Mouse (Mus musculus) embryonic facial prominence, embryonic 11.5 days (tissue): Measurements from ENCODE around the gene Idi2. TPM values are rescaled to one million over a fixed set of nuclear protein-coding genes. Genes with fewer than 3 reads are reported as not detected.
"Not testable (repeated sequence)": the region's sequence is repeated elsewhere in the genome, so short reads cannot be mapped to it uniquely, and the experiment has no call there.

Experiments used
- ATAC-seq: fragments of 200-750 bp; cut with Nextera tagmentation; replicated peaks from 2 replicates; pipeline ENCODE4 v1.8.0; 2017; ENCODE audit warnings: low read depth; ENCODE audit not compliant: insufficient number of reproducible peaks, low FRiP score, low TSS enrichment
- DNase-seq: peaks from one replicate; pipeline ENCODE4 v3.0.0-alpha.2; 2015; ENCODE audit warnings: low spot score
- H3K27ac ChIP-seq: fragments of 300-500 bp; sonication (generic); replicated peaks from 2 replicates; pipeline ENCODE4 v1.5.1; 2014; ENCODE audit warnings: mild to moderate bottlenecking, low read depth, low read length, control low read depth
- H3K27me3 ChIP-seq: fragments of 300-500 bp; sonication (generic); 2 replicates; pipeline ENCODE4 v1.6.1; 2014; ENCODE audit warnings: mild to moderate bottlenecking, low read length, moderate library complexity, mixed read lengths; ENCODE audit not compliant: control insufficient read depth, insufficient read depth
- H3K36me3 ChIP-seq: fragments of 300-500 bp; sonication (generic); replicated peaks from 2 replicates; pipeline ENCODE4 v1.6.1; 2014; ENCODE audit warnings: low read depth, mild to moderate bottlenecking, low read length, moderate library complexity, mixed read lengths; ENCODE audit not compliant: control insufficient read depth, insufficient read depth
- H3K4me1 ChIP-seq: fragments of 300-500 bp; sonication (generic); 2 replicates; pipeline ENCODE4 v1.6.1; 2014; ENCODE audit warnings: low read length, mixed read lengths; ENCODE audit not compliant: control insufficient read depth, insufficient read depth
- H3K4me2 ChIP-seq: fragments of 300-500 bp; sonication (generic); 2 replicates; pipeline ENCODE4 v1.6.1; 2014; ENCODE audit warnings: low read depth, mild to moderate bottlenecking, control low read depth, low read length, moderate library complexity
- H3K4me3 ChIP-seq: fragments of 300-500 bp; sonication (generic); 2 replicates; pipeline ENCODE4 v1.5.1; 2014; ENCODE audit warnings: low read depth, low read length, control low read depth
- H3K9ac ChIP-seq: fragments of 300-500 bp; sonication (generic); replicated peaks from 2 replicates; pipeline ENCODE4 v1.6.1; 2014; ENCODE audit warnings: mild to moderate bottlenecking, control low read depth, low read length
- H3K9me3 ChIP-seq: fragments of 300-500 bp; sonication (generic); replicated peaks from 2 replicates; pipeline ENCODE4 v1.6.1; 2016; ENCODE audit warnings: mild to moderate bottlenecking, low read length, inconsistent platforms, mixed read lengths; ENCODE audit not compliant: control insufficient read depth
- WGBS: fragments of 180-500 bp; shearing (Covaris S2); extraction: QIAGEN DNeasy Blood & Tissue Kit; methylation state at CpG from one replicate; pipeline ENCODE4 v1.1.7; 2014; 5-methylcytosine and 5-hydroxymethylcytosine counted together
- polyA plus RNA-seq: library from polyadenylated mRNA; unstranded; fragments of >200 nt; fragmentation: Nextera tagmentation; extraction: Ambion mirVana; gene quantifications from 2 replicates; pipeline ENCODE4 v1.2.1, GENCODE M21; 2014

Gene Idi2
- polyA plus RNA-seq, 1 experiment from 2014 or later: not detected

DNA sequence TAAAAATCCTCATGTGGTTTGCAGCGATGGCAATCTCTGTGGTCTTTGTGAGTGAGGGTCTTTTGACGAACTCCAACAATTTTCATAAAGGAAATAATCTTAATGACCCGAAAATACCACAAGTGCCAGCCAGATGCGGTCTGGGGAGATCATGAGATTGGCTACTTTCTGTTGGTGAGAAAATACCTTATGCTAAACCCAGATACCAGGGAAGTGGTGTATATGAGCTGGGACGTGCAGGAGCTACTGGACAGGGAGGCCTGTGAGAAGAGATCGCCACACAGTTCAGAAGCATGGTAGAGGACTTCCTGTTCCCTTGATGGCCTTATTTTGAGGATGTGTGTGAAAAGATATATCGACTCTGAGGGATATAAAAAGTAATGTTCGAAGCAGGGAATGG, 15.1 kb downstream of the Idi2 start:
- H3K4me3 ChIP-seq: no peak overlapping the region
- DNase-seq (no peak), ATAC-seq (no peak)
- no peak overlapping the region for H3K9ac ChIP-seq
- no peaks in the 10 kb centered on the region for H3K27me3 ChIP-seq
- H3K4me1 ChIP-seq: no peaks in the 10 kb centered on the region
- no peak overlapping the region for H3K27ac ChIP-seq
- 88% methylated on average over 8 of the region's 8 CpGs for WGBS
- no peaks in the 10 kb centered on the region for H3K9me3 ChIP-seq
- no peak overlapping the region for H3K4me2 ChIP-seq
- peaks cover 3% of the 10 kb centered on the region for H3K36me3 ChIP-seq

- ATAC-seq: no peak
- Histone ChIP-seq H3K27ac (no peak overlapping the region), H3K4me3 (no peak overlapping the region), H3K4me1 (no peaks in the 10 kb centered on the region), H3K9me3 (no peaks in the 10 kb centered on the region), H3K36me3 (peaks cover 15% of the 10 kb centered on the region), H3K4me2 (no peak overlapping the region), H3K27me3 (no peaks in the 10 kb centered on the region), H3K9ac (no peak overlapping the region)
- DNase-seq: no peak
Measured at GRCm38 (mm10) chr13:8972369-8972768, 19.7 kb downstream of the Idi2 start.

DNA sequence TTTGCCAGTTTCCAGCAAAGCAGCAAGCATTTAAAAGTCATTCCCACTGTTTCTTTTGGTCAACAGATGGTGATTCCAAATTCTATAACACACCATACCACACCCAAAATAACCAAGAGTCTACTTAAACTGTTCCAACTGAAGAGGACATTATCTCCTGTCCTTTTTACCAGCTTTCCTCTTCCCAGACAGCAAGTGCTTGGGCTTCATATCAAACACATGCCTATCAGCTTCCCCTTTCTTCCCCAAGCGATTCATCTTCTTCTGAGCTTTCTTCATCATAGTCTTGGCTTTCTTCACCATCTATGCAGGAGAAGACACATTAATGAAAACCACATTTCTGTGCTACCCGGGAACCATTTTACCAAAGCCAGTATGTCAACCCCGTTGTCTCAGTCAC, 20.3 kb downstream of the Idi2 start:
- Histone ChIP-seq H3K9me3 (no peaks in the 10 kb centered on the region), H3K4me3 (no peak overlapping the region), H3K27ac (no peak overlapping the region), H3K9ac (no peak overlapping the region), H3K27me3 (no peaks in the 10 kb centered on the region), H3K4me1 (no peaks in the 10 kb centered on the region), H3K4me2 (no peak overlapping the region), H3K36me3 (peaks cover 15% of the 10 kb centered on the region)
- 93% methylated on average over 3 of the region's 3 CpGs for WGBS
- no peak for DNase-seq
- no peak for ATAC-seq

DNA sequence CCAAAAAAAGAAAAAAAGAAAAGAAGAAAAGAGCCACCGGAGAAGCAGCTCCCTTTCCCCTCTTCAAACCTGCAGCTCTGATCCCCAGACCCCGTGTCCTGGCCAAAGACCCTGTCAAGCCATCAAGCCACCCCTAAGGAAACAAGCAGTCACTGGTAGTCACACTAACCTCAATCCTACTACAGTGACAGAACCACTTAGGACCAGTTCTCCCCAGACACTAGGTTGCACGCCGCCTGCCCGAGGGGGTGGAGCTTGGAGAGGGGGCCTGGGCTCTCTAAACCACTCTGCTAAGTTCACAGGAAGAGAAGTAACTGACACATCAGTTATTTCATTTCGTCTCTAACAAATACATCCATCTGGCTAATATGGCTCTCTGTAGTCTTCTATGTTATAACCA, 39.6 kb downstream of the Idi2 start:
- Histone ChIP-seq H3K27ac (no peak overlapping the region), H3K4me3 (no peak overlapping the region), H3K27me3 (no peaks in the 10 kb centered on the region), H3K36me3 (peaks cover 6% of the 10 kb centered on the region), H3K4me2 (no peak overlapping the region), H3K9ac (no peak overlapping the region), H3K4me1 (no peaks in the 10 kb centered on the region), H3K9me3 (no peaks in the 10 kb centered on the region)
- WGBS: 96% methylated on average over 6 of the region's 6 CpGs
- ATAC-seq (no peak), DNase-seq (no peak)

DNA sequence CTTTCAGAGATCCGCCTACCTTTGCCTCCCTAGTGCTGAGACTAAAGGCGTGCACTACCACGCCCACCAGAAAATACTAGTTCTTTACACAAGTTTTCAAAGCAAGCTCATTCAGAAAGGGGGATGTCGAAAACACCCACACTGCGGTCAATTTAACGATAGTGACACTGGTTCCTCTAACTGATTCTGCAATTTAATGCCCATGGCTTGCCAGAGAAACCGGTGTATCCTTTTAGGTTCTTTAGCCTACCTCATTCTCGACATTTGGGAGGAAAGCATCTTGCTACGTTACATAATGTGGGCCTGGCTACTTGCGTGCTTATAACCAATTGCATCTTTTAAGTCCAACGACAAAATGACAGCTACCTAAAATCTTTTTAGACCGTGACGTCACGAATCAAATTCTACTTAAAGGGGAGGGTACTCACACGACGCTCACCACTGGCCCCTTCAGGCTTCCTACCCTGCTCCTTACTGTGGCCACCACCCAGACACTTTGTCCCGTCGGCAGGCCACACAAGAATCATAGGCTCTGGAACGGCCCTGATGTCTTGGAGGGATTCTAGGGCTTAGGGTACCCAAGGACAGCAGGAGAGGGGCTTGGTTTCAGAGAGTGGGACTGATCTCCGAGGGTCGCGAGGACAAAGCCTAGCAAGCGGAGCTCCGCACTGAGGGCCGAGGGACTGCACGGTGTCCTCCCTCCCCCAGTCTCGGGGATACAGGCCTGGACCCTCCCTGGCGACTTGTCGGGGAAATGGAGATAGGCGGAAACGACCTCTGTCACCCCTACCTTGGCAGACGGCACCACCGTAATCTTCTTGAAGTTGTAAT, 42.7 kb downstream of the Idi2 start:
- DNase-seq (peak; percentile 58), ATAC-seq (peak; percentile 79)
- H3K9ac ChIP-seq: peak overlapping the region; percentile 88
- WGBS: 5% methylated on average over 33 of the region's 33 CpGs
- no peaks in the 10 kb centered on the region for H3K9me3 ChIP-seq
- no peaks in the 10 kb centered on the region for H3K27me3 ChIP-seq
- no peaks in the 10 kb centered on the region for H3K4me1 ChIP-seq
- H3K4me2 ChIP-seq: peak overlapping the region; percentile 77
- peak overlapping the region; percentile 97 for H3K4me3 ChIP-seq
- peak overlapping the region; percentile 41; the same call in 1 of the 2 replicates for H3K27ac ChIP-seq
- no peaks in the 10 kb centered on the region; the same call in 1 of the 2 replicates for H3K36me3 ChIP-seq

GRCm38 (mm10) chr13:8995990-8996786, 43.5 kb downstream of the Idi2 start, which contains the start of gene Gtpbp4:
TSS of gene Gtpbp4 (minus strand) at chr13:8996083.
- ATAC-seq (peak; percentile 97), DNase-seq (peak; percentile 98)
- H3K36me3 ChIP-seq: no peaks in the 10 kb centered on the region; the same call in 1 of the 2 replicates
- H3K4me2 ChIP-seq: peak within 1 kb of the TSS; percentile 77
- peak within 1 kb of the TSS; percentile 59; the same call in 1 of the 2 replicates for H3K27ac ChIP-seq
- peak within 1 kb of the TSS; percentile 97 for H3K4me3 ChIP-seq
- H3K9ac ChIP-seq: peak within 1 kb of the TSS; percentile 88
- WGBS: under 1% methylated on average over 51 of the region's 51 CpGs
- H3K4me1 ChIP-seq: no peaks in the 10 kb centered on the region
- no peaks in the 10 kb centered on the region for H3K9me3 ChIP-seq
- no peaks in the 10 kb centered on the region for H3K27me3 ChIP-seq

GRCm38 (mm10) chr13:8997221-8997620, 44.6 kb downstream of the Idi2 start:
- not testable (repeated sequence) for H3K9me3 ChIP-seq, H3K36me3 ChIP-seq, H3K4me1 ChIP-seq, DNase-seq, ATAC-seq, H3K27ac ChIP-seq, H3K27me3 ChIP-seq, H3K4me2 ChIP-seq, H3K4me3 ChIP-seq, H3K9ac ChIP-seq
- 83% methylated on average over 5 of the region's 5 CpGs for WGBS

DNA sequence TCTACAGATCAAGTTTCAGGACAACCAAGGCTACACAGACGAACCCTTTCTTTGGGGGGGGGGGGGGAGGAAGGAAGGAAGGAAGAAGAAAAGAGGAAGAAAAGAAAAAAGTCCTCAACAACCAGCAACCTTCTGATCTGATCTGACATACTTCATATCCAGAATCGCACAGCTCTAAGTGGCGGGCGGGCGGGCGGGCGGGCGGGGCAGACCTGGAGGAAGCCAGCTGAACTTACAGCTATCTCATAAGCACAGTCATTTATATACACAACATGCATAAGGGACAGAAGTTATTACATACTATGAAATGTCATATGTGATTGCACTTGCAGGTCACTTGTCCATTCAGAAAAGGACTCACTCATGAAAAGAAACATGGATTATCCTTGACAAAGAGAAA, 46.8 kb downstream of the Idi2 start:
- H3K27me3 ChIP-seq: no peaks in the 10 kb centered on the region
- H3K4me1 ChIP-seq: no peaks in the 10 kb centered on the region
- no peaks in the 10 kb centered on the region for H3K9me3 ChIP-seq
- ATAC-seq: no peak
- no peak overlapping the region for H3K4me2 ChIP-seq
- 85% methylated on average over 8 of the region's 8 CpGs for WGBS
- H3K4me3 ChIP-seq: no peak overlapping the region
- H3K9ac ChIP-seq: no peak overlapping the region
- H3K27ac ChIP-seq: no peak overlapping the region
- no peak for DNase-seq
- no peaks in the 10 kb centered on the region for H3K36me3 ChIP-seq
